Mouse (Mus musculus) ES-Bruce4 (cell line): ENCODE measurements at regions not wholly inside any gene's neighbourhood (a gene's known extent, or its start where the extent isn't known, plus 50 kb on each side); places are given as distances from the start of the nearest gene placed in this dataset.

Experiments used
- H3K27ac ChIP-seq: 2 replicates; pipeline ENCODE4 v1.5.1; 2012; ENCODE audit warnings: low read length, inconsistent platforms; ENCODE audit not compliant: insufficient read depth
- H3K27me3 ChIP-seq: 2 replicates; pipeline ENCODE4 v1.6.1; 2012; ENCODE audit warnings: mild to moderate bottlenecking, low read length, inconsistent platforms; ENCODE audit not compliant: control insufficient read depth, poor library complexity, insufficient read depth, severe bottlenecking
- H3K36me3 ChIP-seq: 2 replicates; pipeline ENCODE4 v1.6.1; 2012; ENCODE audit warnings: inconsistent platforms, mild to moderate bottlenecking, low read length, moderate library complexity; ENCODE audit not compliant: control insufficient read depth, poor library complexity, insufficient read depth, severe bottlenecking
- H3K4me1 ChIP-seq: one replicate; pipeline ENCODE4 v1.8.1; 2011; ENCODE audit warnings: low read length; ENCODE audit not compliant: control insufficient read depth, insufficient read depth
- H3K4me3 ChIP-seq: 2 replicates; pipeline ENCODE4 v1.5.1; 2011; ENCODE audit warnings: low read depth, mild to moderate bottlenecking, low read length
- H3K9ac ChIP-seq: 2 replicates; pipeline ENCODE4 v1.6.1; 2012; ENCODE audit warnings: low read depth, mild to moderate bottlenecking, inconsistent platforms; ENCODE audit not compliant: poor library complexity, severe bottlenecking
- H3K9me3 ChIP-seq: replicated peaks from 2 replicates; pipeline ENCODE4 v1.6.1; 2012; ENCODE audit warnings: mild to moderate bottlenecking, low read length, inconsistent platforms; ENCODE audit not compliant: control insufficient read depth, poor library complexity, insufficient read depth, severe bottlenecking
- CTCF ChIP-seq: IDR thresholded peaks from one replicate; pipeline ENCODE4 v1.8.1; 2011; ENCODE audit warnings: low read depth, low read length
- EP300 ChIP-seq: IDR thresholded peaks from 2 replicates; pipeline ENCODE4 v1.6.1; 2011; ENCODE audit warnings: low read depth, low read length; ENCODE audit not compliant: insufficient read depth
- POLR2A ChIP-seq: IDR thresholded peaks from one replicate; pipeline ENCODE4 v1.8.1; 2011; ENCODE audit warnings: low read length; ENCODE audit not compliant: insufficient read depth

DNA sequence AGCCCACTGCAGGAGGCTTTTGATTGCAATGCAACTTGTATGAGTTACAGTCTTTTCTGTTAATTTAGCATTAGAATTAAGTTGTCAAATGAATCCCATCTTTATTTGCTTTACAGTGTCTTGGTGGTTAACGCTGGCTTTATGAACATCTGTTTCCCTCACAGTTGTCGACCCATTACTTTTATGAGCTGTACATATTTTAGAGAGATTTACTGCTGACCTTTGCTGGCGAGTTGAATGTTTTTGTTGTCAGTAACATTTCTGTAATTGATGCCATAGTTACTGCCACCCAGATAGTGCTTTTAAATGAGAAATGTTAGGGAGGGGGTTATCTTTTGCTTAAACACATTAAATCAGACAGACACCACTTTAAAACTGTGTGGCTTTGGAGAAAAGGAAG is 127.5 kb upstream of the Tle4 start:
- H3K4me3 ChIP-seq: no peak overlapping the region
- TF ChIP-seq POLR2A (no peak), CTCF (no peak), EP300 (no peak)
- H3K4me1 ChIP-seq: no peaks in the 10 kb centered on the region

GRCm38 (mm10) chr19:14724637-14725036 is 126.8 kb upstream of the Tle4 start:
- H3K4me3 ChIP-seq: no peak overlapping the region
- no peak overlapping the region for H3K27ac ChIP-seq
- H3K36me3 ChIP-seq: no peaks in the 10 kb centered on the region
- H3K4me1 ChIP-seq: no peaks in the 10 kb centered on the region
- no peaks in the 10 kb centered on the region for H3K9me3 ChIP-seq
- H3K9ac ChIP-seq: no peak overlapping the region
- TF ChIP-seq CTCF: no peak
- no peak for TF ChIP-seq EP300
- no peak for TF ChIP-seq POLR2A
- no peaks in the 10 kb centered on the region for H3K27me3 ChIP-seq

More for the DNA sequence above, 127.5 kb upstream of the Tle4 start:
- Histone ChIP-seq H3K27ac (no peak overlapping the region), H3K27me3 (no peaks in the 10 kb centered on the region), H3K36me3 (no peaks in the 10 kb centered on the region), H3K9me3 (no peaks in the 10 kb centered on the region), H3K9ac (no peak overlapping the region)

DNA sequence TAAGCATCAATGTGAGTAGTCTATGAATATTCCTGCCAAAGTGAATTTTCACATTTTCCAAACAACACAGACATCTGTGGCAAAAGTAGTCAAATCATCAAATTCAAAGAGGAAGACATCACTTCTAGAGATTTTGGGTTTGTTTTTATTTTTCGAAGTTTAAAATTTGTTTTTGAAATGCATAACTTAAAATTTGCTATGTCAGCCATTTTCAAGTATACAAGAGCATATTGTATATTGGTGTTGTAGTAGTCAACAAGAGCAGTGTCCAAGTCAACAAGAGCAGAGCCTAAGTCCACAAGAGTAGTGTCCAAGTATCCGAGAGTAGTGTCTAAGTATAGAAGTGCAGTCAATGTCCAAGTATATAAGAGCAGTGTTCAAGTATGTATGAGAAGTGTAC is 107.9 kb upstream of the Tle4 start:
- Histone ChIP-seq H3K27me3 (no peaks in the 10 kb centered on the region), H3K36me3 (no peaks in the 10 kb centered on the region), H3K9ac (no peak overlapping the region), H3K4me1 (no peaks in the 10 kb centered on the region), H3K27ac (no peak overlapping the region), H3K9me3 (no peaks in the 10 kb centered on the region), H3K4me3 (no peak overlapping the region)
- TF ChIP-seq EP300 (no peak), POLR2A (no peak)

GRCm38 (mm10) chr19:14701116-14701515 is 103.3 kb upstream of the Tle4 start:
- H3K27me3 ChIP-seq: no peaks in the 10 kb centered on the region
- H3K4me3 ChIP-seq: no peak overlapping the region
- no peak overlapping the region for H3K9ac ChIP-seq
- TF ChIP-seq POLR2A: no peak
- TF ChIP-seq CTCF: no peak
- TF ChIP-seq EP300: no peak
- no peak overlapping the region for H3K27ac ChIP-seq
- no peaks in the 10 kb centered on the region for H3K4me1 ChIP-seq
- H3K9me3 ChIP-seq: no peaks in the 10 kb centered on the region
- no peaks in the 10 kb centered on the region for H3K36me3 ChIP-seq

DNA sequence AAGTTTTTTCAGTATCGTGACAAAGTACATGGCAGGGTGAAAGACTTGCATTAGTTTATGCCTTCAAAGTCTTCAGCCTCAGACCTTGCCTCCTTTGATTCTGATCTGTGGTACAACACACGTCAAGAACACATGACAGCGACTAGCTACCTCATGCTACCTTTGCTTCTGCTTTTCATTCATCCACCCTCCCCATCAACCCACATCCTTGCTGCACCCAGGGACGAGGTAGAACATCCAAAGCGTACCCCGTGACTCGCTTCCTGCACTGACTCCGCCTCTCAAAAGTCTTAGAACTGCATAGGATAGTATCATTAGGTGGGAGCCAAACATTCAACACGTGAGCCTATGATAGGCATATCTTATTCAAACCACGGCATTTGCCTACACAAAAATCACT is 97.5 kb upstream of the Tle4 start:
- no peak overlapping the region for H3K9ac ChIP-seq
- no peak for TF ChIP-seq CTCF
- no peak for TF ChIP-seq EP300
- no peak for TF ChIP-seq POLR2A
- H3K27me3 ChIP-seq: no peaks in the 10 kb centered on the region
- H3K27ac ChIP-seq: no peak overlapping the region
- no peak overlapping the region for H3K4me3 ChIP-seq
- no peaks in the 10 kb centered on the region for H3K9me3 ChIP-seq
- no peaks in the 10 kb centered on the region for H3K4me1 ChIP-seq
- no peaks in the 10 kb centered on the region for H3K36me3 ChIP-seq

- Histone ChIP-seq H3K4me1 (no peaks in the 10 kb centered on the region), H3K9me3 (no peaks in the 10 kb centered on the region), H3K27ac (no peak overlapping the region), H3K27me3 (no peaks in the 10 kb centered on the region), H3K36me3 (no peaks in the 10 kb centered on the region), H3K9ac (no peak overlapping the region), H3K4me3 (no peak overlapping the region)
- no peak for TF ChIP-seq EP300
Observed at GRCm38 (mm10) chr19:14692183-14692582, 94.3 kb upstream of the Tle4 start.

GRCm38 (mm10) chr19:14685628-14686027 is 87.8 kb upstream of the Tle4 start:
- no peak overlapping the region for H3K9ac ChIP-seq
- H3K27ac ChIP-seq: no peak overlapping the region
- H3K36me3 ChIP-seq: no peaks in the 10 kb centered on the region
- TF ChIP-seq POLR2A (no peak), CTCF (no peak), EP300 (no peak)
- H3K27me3 ChIP-seq: no peaks in the 10 kb centered on the region
- no peaks in the 10 kb centered on the region for H3K9me3 ChIP-seq
- no peak overlapping the region for H3K4me3 ChIP-seq
- H3K4me1 ChIP-seq: peaks cover 2% of the 10 kb centered on the region
